Mouse (Mus musculus) intestine, postnatal 0 days (tissue): Measurements from ENCODE around the gene Hc. TPM values are rescaled to one million over a fixed set of nuclear protein-coding genes. Genes with fewer than 3 reads are reported as not detected.

Experiments
- ATAC-seq: fragments of 200-750 bp; cut with Nextera tagmentation; 2 replicates; pipeline ENCODE4 v1.8.0; 2017; ENCODE audit warnings: mild to moderate bottlenecking, moderate TSS enrichment, moderate library complexity
- H3K27ac ChIP-seq: fragments of 300-500 bp; sonication (generic); 2 replicates; pipeline ENCODE4 v1.5.1; 2014; ENCODE audit warnings: mild to moderate bottlenecking, low read depth, low read length, moderate library complexity
- H3K27me3 ChIP-seq: fragments of 300-500 bp; sonication (generic); replicated peaks from 2 replicates; pipeline ENCODE4 v1.6.1; 2014; ENCODE audit warnings: low read length, mixed read lengths; ENCODE audit not compliant: control insufficient read depth, insufficient read depth
- H3K36me3 ChIP-seq: fragments of 300-500 bp; sonication (generic); 2 replicates; pipeline ENCODE4 v1.6.1; 2014; ENCODE audit warnings: mild to moderate bottlenecking, moderate library complexity; ENCODE audit not compliant: control insufficient read depth, insufficient read depth
- H3K4me1 ChIP-seq: fragments of 300-500 bp; sonication (generic); replicated peaks from 2 replicates; pipeline ENCODE4 v1.6.1; 2014; ENCODE audit warnings: antibody characterized with exemption, low read length, mixed read lengths; ENCODE audit not compliant: control insufficient read depth, insufficient read depth
- H3K4me2 ChIP-seq: fragments of 300-500 bp; sonication (generic); replicated peaks from 2 replicates; pipeline ENCODE4 v1.6.1; 2014; ENCODE audit warnings: low read depth, mild to moderate bottlenecking, moderate library complexity
- H3K4me3 ChIP-seq: fragments of 300-500 bp; sonication (generic); 2 replicates; pipeline ENCODE4 v1.5.1; 2014; ENCODE audit warnings: low read depth, low read length
- H3K9ac ChIP-seq: fragments of 300-500 bp; sonication (generic); 2 replicates; pipeline ENCODE4 v1.6.1; 2014; ENCODE audit warnings: mild to moderate bottlenecking, low read depth, low read length
- H3K9me3 ChIP-seq: fragments of 300-500 bp; sonication (generic); 2 replicates; pipeline ENCODE4 v1.6.1; 2016; ENCODE audit warnings: mixed run types; ENCODE audit not compliant: control insufficient read depth
- CTCF ChIP-seq: sonication (generic); IDR thresholded peaks from 2 replicates; pipeline ENCODE4 v1.5.1; 2016; ENCODE audit warnings: low read depth, mild to moderate bottlenecking, control low read depth, antibody characterized with exemption, moderate library complexity
- WGBS: fragments of 180-500 bp; shearing (Covaris S2); extraction: QIAGEN DNeasy Blood & Tissue Kit; methylation state at CpG from one replicate; pipeline ENCODE4 v1.1.7; 2014; 5-methylcytosine and 5-hydroxymethylcytosine counted together
- polyA plus RNA-seq: library from polyadenylated mRNA; unstranded; fragments of >200 nt; fragmentation: Nextera tagmentation; extraction: Ambion mirVana; gene quantifications from 2 replicates; pipeline ENCODE4 v1.2.1, GENCODE M21; 2015

Hc gene
- polyA plus RNA-seq, 1 experiment from 2014 or later, result 0.14 TPM

DNA sequence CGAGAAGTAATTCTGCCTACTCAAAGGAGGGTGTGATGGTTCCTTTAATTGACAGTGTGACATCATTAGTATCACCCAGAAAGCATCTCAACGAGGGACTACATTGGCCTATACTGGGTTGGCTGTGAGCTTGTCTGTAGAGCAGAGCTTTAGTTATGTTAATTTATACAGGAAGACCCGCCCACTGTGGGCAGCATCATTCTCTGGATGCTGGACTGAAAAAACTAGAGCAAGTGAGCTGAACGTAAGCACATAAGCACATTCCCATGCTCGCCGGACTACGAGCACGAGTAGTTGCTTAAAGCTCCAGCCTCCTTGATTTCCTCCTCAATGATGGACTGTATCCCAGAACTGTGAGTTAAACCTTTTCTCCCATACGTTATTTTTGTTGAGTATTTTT lies 62.3 kb downstream of the Hc start:
- no peaks in the 10 kb centered on the region for H3K9me3 ChIP-seq
- no peak overlapping the region for H3K27ac ChIP-seq
- no peak overlapping the region for H3K4me3 ChIP-seq
- no peaks in the 10 kb centered on the region for H3K27me3 ChIP-seq
- ATAC-seq, result no peak
- H3K4me1 ChIP-seq, result no peaks in the 10 kb centered on the region
- 90% methylated on average over 9 of the region's 9 CpGs for WGBS
- H3K9ac ChIP-seq, result no peak overlapping the region
- no peaks in the 10 kb centered on the region for H3K36me3 ChIP-seq
- H3K4me2 ChIP-seq, result no peak overlapping the region
- TF ChIP-seq CTCF, result no peak

DNA sequence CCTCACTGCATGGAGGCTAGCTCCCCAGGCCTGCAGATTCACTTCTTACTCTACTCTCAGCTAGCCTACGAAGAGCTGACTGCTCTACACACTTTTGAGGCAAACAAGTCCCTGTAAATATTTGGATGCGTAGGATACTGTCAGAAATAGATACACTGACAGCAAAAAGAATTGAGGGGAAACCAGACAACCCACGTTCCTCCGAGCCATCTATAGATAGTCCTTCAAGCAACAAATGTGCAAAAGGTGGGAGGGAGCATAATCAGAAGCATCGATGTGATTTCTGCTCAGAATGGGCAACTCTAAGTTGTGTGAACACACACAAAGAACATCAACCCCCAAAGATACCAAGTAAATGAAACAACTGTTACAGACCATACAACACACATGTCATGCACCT lies 64.7 kb downstream of the Hc start:
- H3K36me3 ChIP-seq, result no peaks in the 10 kb centered on the region
- H3K4me2 ChIP-seq, result no peak overlapping the region
- no peak for ATAC-seq
- no peaks in the 10 kb centered on the region for H3K9me3 ChIP-seq
- H3K4me3 ChIP-seq, result no peak overlapping the region
- H3K9ac ChIP-seq, result no peak overlapping the region
- WGBS, result 82% methylated on average over 5 of the region's 5 CpGs
- no peak overlapping the region for H3K27ac ChIP-seq
- H3K27me3 ChIP-seq, result no peaks in the 10 kb centered on the region
- no peak for TF ChIP-seq CTCF
- H3K4me1 ChIP-seq, result no peaks in the 10 kb centered on the region

DNA sequence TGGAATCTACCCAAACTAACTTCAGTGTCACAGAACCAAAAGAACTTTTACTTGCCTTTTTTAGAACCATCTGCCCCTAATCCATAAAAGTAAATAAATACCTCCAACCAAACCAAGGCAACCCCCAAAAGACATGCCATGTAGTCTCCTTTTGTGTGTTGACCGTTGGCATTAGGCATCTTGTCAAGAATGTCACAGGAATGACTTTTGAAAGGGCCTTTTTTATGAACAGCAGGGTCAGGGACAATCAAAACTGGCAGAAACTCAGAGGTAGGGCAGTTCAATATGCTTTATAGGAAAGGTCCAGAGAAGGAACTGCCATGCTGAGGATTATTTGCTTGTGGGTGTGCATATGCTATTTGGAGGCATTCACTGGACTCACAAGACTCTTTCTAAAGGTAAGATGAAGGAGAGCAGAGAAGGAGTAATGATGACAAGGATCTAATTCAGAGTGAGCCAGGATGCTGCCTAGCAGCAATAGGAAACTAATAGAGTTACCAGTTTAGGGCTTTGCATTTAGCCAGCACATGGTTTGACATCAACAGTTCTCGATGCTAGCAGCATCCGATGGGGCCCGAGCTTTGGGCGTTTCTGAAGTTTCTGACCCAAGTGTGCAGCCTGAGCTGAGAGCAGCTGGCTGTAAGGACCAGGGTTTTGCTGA lies 67.4 kb downstream of the Hc start:
- no peak for ATAC-seq
- Histone ChIP-seq H3K4me2 (no peak overlapping the region), H3K9ac (no peak overlapping the region), H3K27ac (no peak overlapping the region), H3K4me3 (no peak overlapping the region), H3K27me3 (no peaks in the 10 kb centered on the region), H3K9me3 (no peaks in the 10 kb centered on the region), H3K4me1 (no peaks in the 10 kb centered on the region; the same call in 1 of the 2 replicates), H3K36me3 (no peaks in the 10 kb centered on the region)
- no peak for TF ChIP-seq CTCF
- 85% methylated on average over 5 of the region's 5 CpGs for WGBS

DNA sequence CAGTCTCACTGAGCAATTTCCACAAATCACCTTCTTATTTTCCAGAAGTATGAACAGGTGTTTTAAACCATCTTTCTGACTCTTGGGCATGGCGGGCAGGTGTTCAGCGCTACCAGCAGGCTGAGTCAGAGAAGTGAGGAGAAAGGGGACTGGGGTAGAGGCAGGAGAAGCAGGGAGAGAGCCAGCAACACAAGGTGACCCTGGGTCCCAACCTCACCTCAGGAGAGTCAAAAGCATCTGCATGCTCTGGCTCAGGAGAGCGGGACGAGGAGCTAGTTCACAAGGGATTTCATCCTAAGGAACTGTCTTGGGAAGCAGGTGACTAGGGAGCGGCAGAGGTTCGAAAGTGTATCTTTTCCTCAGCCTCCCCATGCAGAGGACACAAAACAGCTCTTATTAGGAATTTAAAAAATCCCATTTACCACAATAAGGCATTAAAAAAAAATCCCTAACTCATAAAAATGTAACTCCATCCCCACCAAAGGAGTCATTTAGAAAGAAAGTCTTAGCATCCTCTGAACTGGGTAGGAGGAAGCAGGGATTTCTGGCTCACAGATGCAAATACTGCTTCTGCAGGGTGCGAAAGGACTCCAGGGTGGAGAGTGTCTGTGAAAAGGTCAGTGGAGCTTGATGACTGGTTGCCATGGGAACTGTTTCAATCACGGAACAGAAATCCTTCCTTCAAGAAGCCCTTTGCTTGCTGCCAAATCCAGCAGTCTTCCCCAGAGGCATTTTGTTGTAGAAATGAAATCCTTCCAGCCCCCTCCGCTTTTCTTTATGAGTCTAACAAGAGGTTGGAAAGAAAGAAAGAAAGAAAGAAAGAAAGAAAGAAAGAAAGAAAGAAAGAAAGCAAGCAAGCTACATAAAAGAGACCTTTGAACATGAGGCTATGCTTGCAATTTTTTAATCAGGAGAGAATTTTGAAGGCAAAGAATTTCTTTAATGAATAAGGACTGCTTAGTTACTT lies 68.2 kb downstream of the Hc start:
- Histone ChIP-seq H3K4me2 (no peak overlapping the region), H3K4me1 (no peaks in the 10 kb centered on the region; the same call in 1 of the 2 replicates), H3K27ac (no peak overlapping the region), H3K9ac (no peak overlapping the region), H3K27me3 (no peaks in the 10 kb centered on the region), H3K4me3 (no peak overlapping the region), H3K36me3 (no peaks in the 10 kb centered on the region), H3K9me3 (no peaks in the 10 kb centered on the region)
- TF ChIP-seq CTCF, result no peak
- 38% methylated on average over 9 of the region's 9 CpGs for WGBS
- no peak for ATAC-seq

DNA sequence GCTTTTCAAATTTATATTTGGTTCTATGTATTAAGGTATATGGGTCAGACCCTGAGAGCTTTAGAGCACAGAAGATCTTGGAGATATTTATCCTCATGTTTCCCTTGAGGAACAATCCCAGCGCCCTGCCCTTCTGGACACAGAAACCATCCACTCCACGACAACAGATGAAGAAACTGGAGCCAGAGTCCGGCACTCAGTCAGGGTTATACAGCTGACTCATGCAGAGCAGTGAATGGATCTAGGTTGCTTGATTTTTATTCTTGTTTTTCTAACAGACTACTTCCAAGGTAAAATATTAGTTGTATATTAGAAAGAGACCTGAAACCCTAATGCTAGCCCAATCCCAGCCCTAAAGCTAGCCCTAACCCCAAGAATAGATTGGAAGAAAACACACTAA lies 69.3 kb downstream of the Hc start:
- 76% methylated on average over 3 of the region's 3 CpGs for WGBS
- no peaks in the 10 kb centered on the region for H3K36me3 ChIP-seq
- H3K27me3 ChIP-seq, result no peaks in the 10 kb centered on the region
- H3K27ac ChIP-seq, result no peak overlapping the region
- no peak overlapping the region for H3K4me2 ChIP-seq
- ATAC-seq, result no peak
- no peak for TF ChIP-seq CTCF
- H3K4me3 ChIP-seq, result no peak overlapping the region
- H3K4me1 ChIP-seq, result no peaks in the 10 kb centered on the region; the same call in 1 of the 2 replicates
- no peak overlapping the region for H3K9ac ChIP-seq
- no peaks in the 10 kb centered on the region for H3K9me3 ChIP-seq

DNA sequence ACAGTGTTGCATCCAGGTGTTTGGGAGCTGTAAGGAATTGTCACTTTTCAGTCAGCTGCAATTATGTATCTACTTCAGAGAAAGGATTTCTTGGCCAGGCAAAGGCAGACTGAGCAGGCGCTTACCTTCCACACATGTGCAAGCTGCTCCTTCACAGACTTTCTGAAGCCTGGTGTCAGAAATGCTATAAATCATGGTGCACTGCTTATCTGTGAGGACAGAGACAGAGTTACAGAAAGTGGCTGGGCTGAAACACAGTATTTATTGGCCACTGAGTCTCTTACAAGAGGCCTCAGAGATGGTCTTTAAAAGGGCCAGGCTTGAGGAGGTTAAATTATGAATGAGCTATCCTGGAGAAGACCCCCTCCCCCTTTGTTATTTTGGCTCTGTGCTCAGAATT lies 71.5 kb downstream of the Hc start:
- 56% methylated on average over 1 of the region's 1 CpGs for WGBS
- no peak for TF ChIP-seq CTCF
- ATAC-seq, result no peak

More for the DNA sequence above, 71.5 kb downstream of the Hc start:
- Histone ChIP-seq H3K27me3 (no peaks in the 10 kb centered on the region), H3K4me1 (no peaks in the 10 kb centered on the region; the same call in 1 of the 2 replicates), H3K4me3 (no peak overlapping the region), H3K4me2 (no peak overlapping the region), H3K9me3 (no peaks in the 10 kb centered on the region), H3K36me3 (no peaks in the 10 kb centered on the region), H3K27ac (no peak overlapping the region), H3K9ac (no peak overlapping the region)
